Mouse (Mus musculus) cortical plate, adult 2 months (tissue): ENCODE results near the gene Plac9a.

Source experiments
- CTCF ChIP-seq: fragments of 200-500 bp; IDR thresholded peaks from 2 replicates; pipeline ENCODE4 v1.5.1; 2011; ENCODE audit warnings: mild to moderate bottlenecking, control low read depth, low read length; ENCODE audit not compliant: insufficient read depth; ENCODE audit errors: extremely low read depth
- POLR2A ChIP-seq: fragments of 200-500 bp; IDR thresholded peaks from 2 replicates; pipeline ENCODE4 v1.6.1; 2011; ENCODE audit warnings: mild to moderate bottlenecking, low read length, control low read depth; ENCODE audit not compliant: insufficient read depth; ENCODE audit errors: extremely low read depth

- no peak for TF ChIP-seq POLR2A
- TF ChIP-seq CTCF, result no peak
Measured at GRCm38 (mm10) chr14:25857168-25857621, 45.7 kb downstream of the Plac9a start.
